Mouse (Mus musculus) spleen, adult 2 months (tissue): Measurements from ENCODE around the gene Dcaf5.

Experiments used
- CTCF ChIP-seq: fragments of 200-500 bp; IDR thresholded peaks from 2 replicates; pipeline ENCODE4 v1.5.1; 2011; ENCODE audit warnings: mild to moderate bottlenecking, inconsistent platforms; ENCODE audit not compliant: insufficient read depth, insufficient read length, insufficient replicate concordance; ENCODE audit errors: extremely low read depth
- POLR2A ChIP-seq: fragments of 200-500 bp; IDR thresholded peaks from 2 replicates; pipeline ENCODE4 v1.6.1; 2011; ENCODE audit warnings: low read depth, low read length, inconsistent platforms

GRCm38 (mm10) chr12:80404139-80404538 is 32.3 kb downstream of the Dcaf5 start:
- TF ChIP-seq POLR2A (no peak), CTCF (no peak)
